Mouse (Mus musculus) stomach, embryonic 16.5 days (tissue): Measurements from ENCODE around the gene Tia1. TPM values are rescaled to one million over a fixed set of nuclear protein-coding genes. Genes with fewer than 3 reads are reported as not detected.

ENCODE experiments used
- ATAC-seq: fragments of 200-750 bp; cut with Nextera tagmentation; 2 replicates; pipeline ENCODE4 v1.8.0; 2017; ENCODE audit warnings: moderate number of reproducible peaks, moderate TSS enrichment; ENCODE audit not compliant: insufficient read depth, low FRiP score
- H3K27ac ChIP-seq: fragments of 300-500 bp; sonication (generic); 2 replicates; pipeline ENCODE4 v1.5.1; 2014; ENCODE audit warnings: low read length
- H3K27me3 ChIP-seq: fragments of 300-500 bp; sonication (generic); 2 replicates; pipeline ENCODE4 v1.6.1; 2014; ENCODE audit warnings: low read length, control low read depth, mixed read lengths; ENCODE audit not compliant: control insufficient read depth, insufficient read depth
- H3K36me3 ChIP-seq: fragments of 300-500 bp; sonication (generic); 2 replicates; pipeline ENCODE4 v1.6.1; 2014; ENCODE audit warnings: low read length; ENCODE audit not compliant: control insufficient read depth, insufficient read depth
- H3K4me1 ChIP-seq: fragments of 300-500 bp; sonication (generic); 2 replicates; pipeline ENCODE4 v1.6.1; 2014; ENCODE audit warnings: low read length, control low read depth, mixed read lengths; ENCODE audit not compliant: control insufficient read depth, insufficient read depth
- H3K4me2 ChIP-seq: fragments of 300-500 bp; sonication (generic); 2 replicates; pipeline ENCODE4 v1.6.1; 2014; ENCODE audit warnings: low read depth, low read length, mixed read lengths
- H3K4me3 ChIP-seq: fragments of 300-500 bp; sonication (generic); replicated peaks from 2 replicates; pipeline ENCODE4 v1.5.1; 2014; ENCODE audit warnings: mild to moderate bottlenecking, low read length
- H3K9ac ChIP-seq: fragments of 300-500 bp; sonication (generic); 2 replicates; pipeline ENCODE4 v1.6.1; 2014; ENCODE audit warnings: low read length
- H3K9me3 ChIP-seq: fragments of 300-500 bp; sonication (generic); replicated peaks from 2 replicates; pipeline ENCODE4 v1.6.1; 2016; ENCODE audit warnings: low read length, control low read depth; ENCODE audit not compliant: control insufficient read depth
- WGBS: fragments of 180-500 bp; shearing (Covaris S2); extraction: QIAGEN DNeasy Blood & Tissue Kit; methylation state at CpG from one replicate; pipeline ENCODE4 v1.1.7; 2014; 5-methylcytosine and 5-hydroxymethylcytosine counted together
- polyA plus RNA-seq: library from polyadenylated mRNA; unstranded; fragments of >200 nt; fragmentation: Nextera tagmentation; extraction: Ambion mirVana; gene quantifications from 2 replicates; pipeline ENCODE4 v1.2.1, GENCODE M21; 2015

The Tia1 gene
- polyA plus RNA-seq, 1 experiment from 2014 or later = 151 TPM

- Histone ChIP-seq H3K4me1 (peaks cover 12% of the 10 kb centered on the region; the same call in 1 of the 2 replicates), H3K4me2 (peak overlapping the region; percentile 69), H3K27ac (peak overlapping the region; percentile 100), H3K27me3 (no peaks in the 10 kb centered on the region), H3K9me3 (no peaks in the 10 kb centered on the region), H3K9ac (peak overlapping the region; percentile 98), H3K36me3 (no peaks in the 10 kb centered on the region), H3K4me3 (peak overlapping the region; percentile 87)
- ATAC-seq = peak; percentile 75; the same call in 1 of the 2 replicates
- WGBS = under 1% methylated on average over 15 of the region's 15 CpGs
Observed at GRCm38 (mm10) chr6:86403728-86404099, 305 bp upstream of the Tia1 start.

GRCm38 (mm10) chr6:86404996-86405395, 977 bp downstream of the Tia1 start:
- H3K4me1 ChIP-seq = peaks cover 14% of the 10 kb centered on the region; the same call in 1 of the 2 replicates

GRCm38 (mm10) chr6:86406306-86406705, 2.3 kb downstream of the Tia1 start:
- Histone ChIP-seq H3K36me3 (no peaks in the 10 kb centered on the region), H3K4me2 (peak overlapping the region; percentile 34; the same call in 1 of the 2 replicates), H3K27ac (no peak overlapping the region), H3K9ac (no peak overlapping the region), H3K27me3 (no peaks in the 10 kb centered on the region), H3K4me3 (no peak overlapping the region), H3K4me1 (peaks cover 10% of the 10 kb centered on the region; the same call in 1 of the 2 replicates), H3K9me3 (no peaks in the 10 kb centered on the region)
- ATAC-seq = no peak

More at GRCm38 (mm10) chr6:86404996-86405395, 977 bp downstream of the Tia1 start:
- H3K36me3 ChIP-seq = no peaks in the 10 kb centered on the region
- peak overlapping the region; percentile 98 for H3K9ac ChIP-seq
- H3K4me3 ChIP-seq = peak overlapping the region; percentile 87
- ATAC-seq = no peak
- under 1% methylated on average over 11 of the region's 11 CpGs for WGBS
- no peaks in the 10 kb centered on the region for H3K9me3 ChIP-seq
- H3K27ac ChIP-seq = peak overlapping the region; percentile 100
- H3K4me2 ChIP-seq = peak overlapping the region; percentile 69
- no peaks in the 10 kb centered on the region for H3K27me3 ChIP-seq

GRCm38 (mm10) chr6:86418711-86419110, 14.7 kb downstream of the Tia1 start:
- Histone ChIP-seq H3K9me3 (no peaks in the 10 kb centered on the region), H3K4me1 (no peaks in the 10 kb centered on the region), H3K36me3 (peaks cover 25% of the 10 kb centered on the region; the same call in 1 of the 2 replicates), H3K9ac (no peak overlapping the region), H3K27me3 (no peaks in the 10 kb centered on the region), H3K4me3 (no peak overlapping the region), H3K4me2 (no peak overlapping the region), H3K27ac (no peak overlapping the region)
- no peak for ATAC-seq
- 88% methylated on average over 6 of the region's 6 CpGs for WGBS

- Histone ChIP-seq H3K36me3 (peaks cover 25% of the 10 kb centered on the region; the same call in 1 of the 2 replicates), H3K4me1 (no peaks in the 10 kb centered on the region), H3K27me3 (no peaks in the 10 kb centered on the region), H3K4me3 (no peak overlapping the region), H3K4me2 (no peak overlapping the region), H3K9me3 (no peaks in the 10 kb centered on the region), H3K27ac (no peak overlapping the region), H3K9ac (no peak overlapping the region)
- no peak for ATAC-seq
- 89% methylated on average over 3 of the region's 3 CpGs for WGBS
Observed at GRCm38 (mm10) chr6:86419239-86419638, 15.2 kb downstream of the Tia1 start.

DNA sequence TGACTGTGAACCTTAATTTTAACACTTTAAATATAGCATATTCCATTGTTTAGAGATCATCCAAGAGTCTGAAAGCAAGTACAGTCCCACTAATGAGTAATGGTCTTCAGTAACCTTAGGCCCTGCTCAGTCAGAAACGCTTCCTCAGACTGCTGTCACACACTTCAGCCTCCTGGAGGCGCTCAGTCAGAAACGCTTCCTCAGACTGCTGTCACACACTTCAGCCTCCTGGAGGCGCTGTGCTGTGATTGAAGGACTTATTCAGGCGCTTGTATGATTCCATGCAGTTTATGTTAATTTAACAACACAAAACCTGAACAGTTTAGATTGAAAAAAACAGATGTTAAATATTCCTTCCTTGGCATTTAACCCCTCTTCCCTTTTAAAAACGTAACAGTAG, 16.5 kb downstream of the Tia1 start:
- Histone ChIP-seq H3K4me2 (no peak overlapping the region), H3K27ac (no peak overlapping the region), H3K9ac (no peak overlapping the region), H3K4me1 (no peaks in the 10 kb centered on the region), H3K27me3 (no peaks in the 10 kb centered on the region), H3K9me3 (no peaks in the 10 kb centered on the region), H3K36me3 (peaks cover 29% of the 10 kb centered on the region; the same call in 1 of the 2 replicates), H3K4me3 (no peak overlapping the region)
- no peak for ATAC-seq
- WGBS = 77% methylated on average over 6 of the region's 6 CpGs

DNA sequence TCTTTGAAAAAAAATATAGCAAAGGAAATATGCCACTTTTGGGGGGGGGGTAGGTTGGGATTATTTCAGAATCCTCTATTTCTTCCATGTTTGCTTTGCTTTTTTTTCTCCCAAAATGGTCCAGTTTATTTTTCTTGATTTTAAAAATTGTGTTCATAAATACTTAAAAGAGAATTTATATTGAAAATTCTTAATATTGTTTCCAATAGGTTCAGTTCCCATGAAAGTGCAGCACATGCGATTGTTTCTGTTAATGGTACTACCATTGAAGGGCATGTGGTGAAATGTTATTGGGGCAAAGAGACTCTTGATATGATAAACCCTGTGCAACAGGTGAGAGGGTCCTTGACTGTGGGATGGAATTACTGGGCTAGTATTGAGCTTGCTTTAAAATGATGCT, 22.3 kb downstream of the Tia1 start, which contains the start of gene Gm44790:
TSS of gene Gm44790 (plus strand) at position 301 of the 400 bp plus-strand sequence.
- no peak for ATAC-seq
- Histone ChIP-seq H3K27me3 (no peaks in the 10 kb centered on the region), H3K4me1 (no peaks in the 10 kb centered on the region), H3K36me3 (peaks cover 14% of the 10 kb centered on the region; the same call in 1 of the 2 replicates), H3K4me3 (no peak within 1 kb of the TSS), H3K27ac (no peak within 1 kb of the TSS), H3K9ac (no peak within 1 kb of the TSS), H3K9me3 (no peaks in the 10 kb centered on the region), H3K4me2 (no peak within 1 kb of the TSS)
- 98% methylated on average over 1 of the region's 1 CpGs for WGBS

- no peak for ATAC-seq
- Histone ChIP-seq H3K4me3 (no peak overlapping the region), H3K9me3 (no peaks in the 10 kb centered on the region), H3K4me2 (no peak overlapping the region), H3K27me3 (no peaks in the 10 kb centered on the region), H3K4me1 (no peaks in the 10 kb centered on the region), H3K27ac (no peak overlapping the region), H3K36me3 (peaks cover 14% of the 10 kb centered on the region), H3K9ac (no peak overlapping the region)
- WGBS = 95% methylated on average over 3 of the region's 3 CpGs
Observed at GRCm38 (mm10) chr6:86431531-86431930, 27.5 kb downstream of the Tia1 start.

- no peaks in the 10 kb centered on the region for H3K27me3 ChIP-seq
- H3K9me3 ChIP-seq = no peaks in the 10 kb centered on the region
- H3K27ac ChIP-seq = no peak overlapping the region
- H3K4me2 ChIP-seq = no peak overlapping the region
- H3K4me1 ChIP-seq = no peaks in the 10 kb centered on the region; the same call in 1 of the 2 replicates
- 96% methylated on average over 1 of the region's 1 CpGs for WGBS
- peaks cover 13% of the 10 kb centered on the region for H3K36me3 ChIP-seq
- H3K4me3 ChIP-seq = no peak overlapping the region
- no peak for ATAC-seq
- no peak overlapping the region for H3K9ac ChIP-seq
Observed at GRCm38 (mm10) chr6:86433696-86434095, 29.7 kb downstream of the Tia1 start.
